Mouse (Mus musculus) liver, adult 2 months (tissue): ENCODE data around the gene Xylt1.

Source experiments
- CTCF ChIP-seq: fragments of 200-500 bp; IDR thresholded peaks from 2 replicates; pipeline ENCODE4 v1.5.1; 2011; ENCODE audit warnings: low read depth, low read length, control low read depth
- POLR2A ChIP-seq: fragments of 200-500 bp; IDR thresholded peaks from 2 replicates; pipeline ENCODE4 v1.6.1; 2011; ENCODE audit warnings: low read length, control low read depth; ENCODE audit not compliant: insufficient read depth; ENCODE audit errors: extremely low read depth

GRCm38 (mm10) chr7:117435091-117435490 is 54.3 kb downstream of the Xylt1 start:
- TF ChIP-seq CTCF (no peak), POLR2A (no peak)
